Mouse (Mus musculus) kidney, adult 9 months (tissue): Measurements from ENCODE around the gene Magea3.
"Not testable (repeated sequence)": the region's sequence is repeated elsewhere in the genome, so short reads cannot be mapped to it uniquely, and the experiment has no call there.

Experiments
- DNase-seq: peaks from one replicate; pipeline ENCODE4 v3.0.0; 2022

Magea3 gene

GRCm38 (mm10) chrX:154949405-154949804 is at the start of gene Magea3:
Gene Magea3, minus strand, starts transcription at chrX:154949505.
- DNase-seq: not testable (repeated sequence)

- DNase-seq: not testable (repeated sequence)
Observed at GRCm38 (mm10) chrX:154995750-154996149, 46.4 kb upstream of the Magea3 start, which contains the start of gene Magea8. Gene Magea8, minus strand, starts transcription at chrX:154995850.

- DNase-seq: not testable (repeated sequence)
Observed at GRCm38 (mm10) chrX:154935887-154936286, 13.4 kb downstream of the Magea3 start, which contains the start of gene Magea6. Gene Magea6, minus strand, starts transcription at chrX:154935987.
